Mouse (Mus musculus) thymus, adult 18-20 months (tissue): ENCODE results near the gene Uqcrq.

Experiments used
- DNase-seq, 2 experiments: peaks; one replicate each; pipeline ENCODE4 v3.0.0; 2022; ENCODE audit warnings: mixed read lengths in 2 of 2

Gene Uqcrq

DNA sequence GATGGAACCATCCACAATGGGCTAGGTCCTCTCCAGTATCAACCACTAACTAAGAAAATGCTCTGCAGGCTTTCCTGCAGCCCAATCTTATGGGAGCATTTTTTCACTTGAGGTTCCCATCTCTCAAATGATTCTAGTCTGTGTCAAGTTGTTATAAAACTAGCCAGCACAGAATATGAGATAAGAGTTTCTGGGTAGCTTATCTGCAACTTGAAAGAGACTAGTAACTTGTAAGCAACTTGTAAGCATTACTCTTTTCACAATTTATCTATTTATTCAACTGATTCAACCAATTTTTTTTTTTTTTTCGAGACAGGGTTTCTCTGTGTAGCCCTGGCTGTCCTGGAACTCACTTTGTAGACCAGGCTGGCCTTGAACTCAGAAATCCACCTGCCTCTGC lies 27.0 kb downstream of the Uqcrq start:
- DNase-seq: no peak

DNA sequence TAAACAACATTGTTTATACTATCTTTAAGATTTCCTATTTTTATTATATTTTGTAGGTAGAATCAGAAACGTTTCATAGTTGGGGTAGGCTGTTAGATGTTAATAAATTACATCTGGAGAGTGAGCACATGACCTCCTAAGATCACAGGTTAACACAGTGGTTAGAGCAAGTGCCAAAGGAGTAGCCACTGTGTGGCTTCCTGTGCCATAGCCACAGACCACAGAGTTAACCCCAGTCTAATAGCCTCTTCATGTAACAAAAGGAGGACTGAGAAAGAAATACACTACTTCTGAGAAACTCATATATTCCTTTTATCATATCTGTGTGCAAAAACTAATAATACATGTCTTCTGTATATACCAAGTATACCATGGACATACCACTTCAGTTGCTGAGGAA lies 36.8 kb downstream of the Uqcrq start:
- DNase-seq: no peak

DNA sequence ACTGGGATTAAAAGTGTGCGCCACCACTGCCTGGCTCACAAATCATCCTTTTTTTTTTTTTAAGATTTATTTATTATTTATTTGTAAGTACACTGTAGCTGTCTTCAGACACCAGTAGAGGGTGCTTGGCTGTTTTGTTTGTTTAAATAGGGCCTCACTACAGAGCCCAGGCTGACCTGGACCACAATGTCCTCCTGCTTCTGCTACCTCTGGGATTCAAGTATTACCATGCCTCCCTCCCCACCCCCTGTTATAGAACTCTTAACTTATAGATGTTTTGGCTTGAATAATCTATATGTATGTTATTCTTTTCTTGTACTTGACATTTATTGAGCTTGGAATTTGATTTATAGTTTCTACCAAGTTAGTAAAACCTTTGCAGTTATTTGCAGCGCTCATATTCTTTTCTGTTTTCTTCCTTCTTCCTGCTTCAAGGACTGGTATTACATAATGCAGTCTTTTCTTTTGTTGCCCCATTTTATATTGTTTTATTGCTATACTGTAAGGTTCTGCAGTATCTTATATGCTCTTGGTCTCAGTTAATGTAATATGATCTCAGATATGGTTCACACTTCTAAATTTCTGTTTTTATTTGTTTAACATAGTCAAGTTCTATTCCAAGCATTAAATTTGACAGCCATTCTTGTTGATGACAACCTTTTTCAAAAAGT lies 46.7 kb downstream of the Uqcrq start:
- DNase-seq: no peak

DNA sequence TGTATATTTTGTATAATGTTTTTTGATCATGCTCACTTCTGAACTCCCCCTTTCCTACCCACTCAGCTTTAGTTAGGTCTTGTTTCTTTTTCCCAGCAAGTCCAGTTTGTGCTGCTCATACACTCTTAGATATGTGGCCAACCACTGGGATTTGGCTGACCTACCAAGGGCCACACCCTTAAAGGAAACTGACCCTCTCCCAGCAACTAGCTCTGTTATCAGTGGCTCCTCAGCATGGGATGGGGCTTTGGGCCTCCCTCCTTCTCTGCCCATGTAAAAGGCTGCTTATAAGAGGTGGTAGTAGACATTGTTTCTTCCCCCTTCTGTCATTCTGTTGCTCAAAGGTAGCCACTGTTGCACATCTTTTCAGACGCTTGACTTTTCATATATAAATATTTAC lies 51.7 kb downstream of the Uqcrq start:
- no peak for DNase-seq
